Mouse (Mus musculus) lung, postnatal 14 days (tissue): ENCODE measurements around the gene Pinlyp.
"Not testable (repeated sequence)": the region's sequence is repeated elsewhere in the genome, so short reads cannot be mapped to it uniquely, and the experiment has no call there.

Experiments used
- DNase-seq: peaks from one replicate; pipeline ENCODE4 v3.0.0; 2021

Gene Pinlyp

DNA sequence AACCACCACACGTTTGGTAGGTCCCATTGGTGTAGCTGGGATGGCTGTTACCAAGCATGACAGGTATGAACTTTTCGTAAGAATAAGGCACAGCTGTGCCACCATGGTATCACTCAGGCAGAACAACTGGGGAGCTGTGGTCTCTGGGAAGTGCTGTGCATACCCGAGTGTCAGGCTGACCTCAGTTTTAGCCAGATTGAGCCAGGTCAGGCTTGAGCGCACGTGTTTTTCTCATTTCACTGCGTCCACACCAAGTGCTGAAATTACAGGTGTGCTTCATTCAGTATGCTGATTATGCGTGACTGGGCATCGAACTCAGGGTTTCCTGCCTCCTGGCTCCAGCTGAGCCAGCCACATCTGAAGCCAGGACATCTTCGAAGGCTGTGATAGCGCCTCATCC lies 9.9 kb upstream of the Pinlyp start:
- DNase-seq = no peak

DNA sequence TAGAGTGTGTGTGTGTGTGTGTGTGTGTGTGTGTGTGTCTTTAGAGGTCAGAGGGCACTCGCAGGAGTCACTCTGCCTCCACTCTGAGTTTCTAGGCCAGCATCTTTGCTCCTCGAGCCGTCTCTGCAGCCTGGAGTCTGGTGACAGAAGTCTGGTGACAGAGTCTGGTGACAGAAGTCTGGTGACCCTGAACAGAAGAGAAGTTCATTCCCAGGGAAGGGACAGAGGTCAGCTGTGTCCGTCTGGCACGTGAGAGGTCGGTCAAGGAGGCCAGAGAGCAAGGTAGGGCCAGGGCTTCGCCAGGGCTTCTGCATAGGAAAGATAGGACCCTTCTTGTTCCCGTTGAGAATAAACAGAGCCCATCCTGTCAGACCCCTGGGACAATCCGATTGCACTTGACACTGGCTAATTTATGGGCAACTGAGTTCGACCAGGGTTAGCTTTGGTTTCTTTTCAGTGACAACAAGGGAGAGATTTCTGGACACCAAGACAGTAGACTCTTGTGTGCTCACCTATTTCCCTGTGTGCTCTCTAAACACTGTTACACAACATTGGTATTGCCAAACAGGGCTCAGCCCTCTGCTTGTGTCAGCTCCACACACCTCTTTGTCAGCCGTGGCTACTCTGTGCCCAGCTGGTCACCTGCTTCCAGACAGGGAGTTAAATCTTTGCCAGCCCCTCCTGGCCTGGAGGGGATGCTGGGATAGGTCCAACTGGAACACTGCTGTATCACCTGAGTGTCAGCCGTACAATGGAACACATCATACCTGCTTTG lies 6.3 kb upstream of the Pinlyp start:
- DNase-seq = no peak

DNA sequence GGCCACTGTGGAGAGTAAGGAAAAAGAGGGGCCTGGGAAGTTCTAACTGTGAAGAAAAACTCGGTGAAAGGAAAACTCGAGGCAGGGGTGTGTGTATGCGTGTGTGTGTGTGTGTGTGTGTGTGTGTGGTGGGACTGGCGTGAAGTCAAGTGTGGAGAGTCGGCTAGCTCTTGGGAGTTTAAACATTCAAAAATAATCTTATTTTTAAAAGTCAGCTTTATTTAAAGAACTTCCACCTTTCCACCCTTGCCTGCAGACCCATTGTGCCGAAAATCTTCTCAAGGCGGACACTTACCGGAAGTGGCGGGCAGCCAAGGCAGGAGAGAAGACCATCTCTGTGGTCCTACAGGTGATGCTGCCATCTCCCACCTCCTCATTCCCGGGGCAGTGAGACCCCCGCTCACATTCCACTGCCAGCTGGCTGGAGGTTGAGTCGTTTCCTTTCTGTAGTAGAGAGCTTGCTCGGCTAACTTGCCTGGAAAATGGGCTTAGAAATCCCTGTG lies 1.7 kb upstream of the Pinlyp start:
- DNase-seq = no peak

DNA sequence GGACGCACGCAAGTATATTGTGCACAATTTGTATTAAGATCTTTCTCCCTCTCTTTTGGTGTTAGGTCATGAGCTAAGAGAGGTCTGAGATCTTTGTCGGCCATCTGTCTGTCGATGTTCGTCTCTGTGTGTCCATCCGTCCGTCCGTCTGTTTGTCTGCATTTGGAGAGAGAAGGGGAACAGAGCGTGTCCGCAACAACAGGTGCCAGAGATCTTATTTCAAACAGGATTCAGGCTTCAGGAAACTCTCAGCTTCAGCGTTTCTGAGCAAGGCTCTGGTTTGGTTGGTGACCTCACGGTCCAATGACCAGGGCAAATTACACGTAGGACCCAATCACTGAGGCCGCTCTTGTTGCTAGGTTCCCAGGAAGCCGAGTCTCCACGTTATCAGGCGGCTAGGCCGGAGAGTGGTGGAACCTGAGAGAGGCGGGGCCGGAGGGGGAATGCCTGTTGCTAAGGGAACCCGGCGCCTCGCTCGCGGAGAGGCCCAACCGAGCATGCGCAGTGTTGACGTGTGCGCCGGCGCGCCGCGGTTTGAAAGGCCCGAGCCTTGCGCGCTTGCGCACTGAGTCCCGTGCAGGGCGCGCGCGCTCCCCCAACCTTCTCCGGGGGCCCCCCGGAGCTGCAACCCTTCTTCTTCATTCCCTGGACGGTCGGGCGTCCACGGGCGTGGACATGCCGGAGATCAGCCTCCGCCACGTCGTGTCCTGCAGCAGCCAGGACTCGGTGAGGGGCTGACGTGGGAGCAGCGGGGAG lies 894 bp upstream of the Pinlyp start:
- DNase-seq = peak; percentile 99

DNA sequence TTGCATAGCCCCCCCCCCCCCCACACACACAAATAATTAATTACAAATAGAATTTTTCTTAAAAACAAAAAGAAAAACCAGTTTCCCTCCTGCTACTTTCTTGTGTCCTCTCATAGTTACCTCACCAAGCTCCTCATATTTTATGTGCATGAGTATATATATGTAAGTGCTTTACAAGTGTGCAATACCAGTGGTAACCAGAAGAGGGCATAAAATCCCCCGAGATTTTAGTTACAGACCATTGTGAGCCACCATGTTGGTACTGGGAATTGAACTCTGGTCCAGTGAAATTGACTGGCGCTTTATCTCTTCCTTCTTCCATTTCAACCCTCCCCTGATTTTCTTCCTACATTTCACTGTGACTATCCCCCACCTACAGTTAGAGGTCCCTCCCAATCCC lies 1.4 kb downstream of the Pinlyp start:
- DNase-seq = no peak

DNA sequence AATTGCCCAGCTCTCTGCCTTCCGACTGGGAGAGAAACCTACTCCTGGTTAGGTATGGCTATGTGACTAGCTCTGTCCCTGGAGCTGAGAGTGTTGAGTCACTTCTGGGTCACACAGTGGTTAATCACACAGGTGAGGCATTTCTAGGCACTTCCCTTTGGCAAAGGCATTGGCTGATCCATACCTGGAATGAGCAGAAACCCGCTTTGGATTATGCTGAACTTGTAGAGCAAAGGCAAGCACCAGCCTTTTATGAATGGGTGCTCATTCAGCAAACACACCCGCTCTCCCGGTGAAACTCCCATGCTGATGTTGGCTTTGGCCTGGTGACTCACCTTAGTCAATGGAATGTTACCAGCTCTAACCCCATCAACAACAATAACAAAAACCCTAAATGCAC lies 6.2 kb downstream of the Pinlyp start:
- DNase-seq = no peak

DNA sequence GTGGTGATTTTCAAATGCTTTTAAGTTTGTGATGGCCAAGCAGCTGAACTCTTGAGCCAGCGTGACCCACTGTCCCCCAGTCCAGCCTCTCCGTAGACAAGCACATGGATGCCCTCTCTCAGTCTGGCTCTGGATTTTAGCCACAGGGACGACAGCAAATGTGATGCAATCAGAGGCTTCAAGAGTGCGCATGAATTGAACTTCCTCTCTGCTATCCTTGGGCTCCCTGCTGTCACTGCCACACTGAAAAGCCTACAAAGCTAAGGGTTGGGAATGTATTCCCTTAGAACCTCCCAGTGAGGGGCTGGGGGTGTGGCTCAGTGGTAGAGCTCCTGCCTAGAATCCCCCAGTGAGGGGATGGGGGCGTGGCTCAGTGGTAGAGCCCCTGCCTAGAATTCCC lies 7.2 kb downstream of the Pinlyp start:
- DNase-seq = no peak

DNA sequence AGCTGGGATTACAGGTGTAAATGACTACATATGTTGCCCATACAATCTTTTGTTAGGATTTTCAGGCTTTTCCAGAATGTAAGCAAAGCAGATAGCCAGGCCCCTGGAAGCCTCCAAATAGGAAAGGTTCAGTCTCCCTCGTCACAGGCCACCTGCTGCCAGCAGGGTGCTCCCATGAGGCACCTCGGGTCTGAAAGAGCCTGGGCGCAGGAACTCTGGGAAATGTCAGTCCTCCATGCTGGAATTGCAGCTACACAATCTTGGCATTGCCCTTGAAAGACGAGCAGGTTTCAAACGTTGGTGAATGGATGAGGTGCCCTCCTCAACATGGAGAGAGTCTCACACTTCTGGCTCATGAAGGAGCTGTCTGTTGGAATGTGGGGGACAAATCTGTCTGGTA lies 7.8 kb downstream of the Pinlyp start:
- DNase-seq = no peak

DNA sequence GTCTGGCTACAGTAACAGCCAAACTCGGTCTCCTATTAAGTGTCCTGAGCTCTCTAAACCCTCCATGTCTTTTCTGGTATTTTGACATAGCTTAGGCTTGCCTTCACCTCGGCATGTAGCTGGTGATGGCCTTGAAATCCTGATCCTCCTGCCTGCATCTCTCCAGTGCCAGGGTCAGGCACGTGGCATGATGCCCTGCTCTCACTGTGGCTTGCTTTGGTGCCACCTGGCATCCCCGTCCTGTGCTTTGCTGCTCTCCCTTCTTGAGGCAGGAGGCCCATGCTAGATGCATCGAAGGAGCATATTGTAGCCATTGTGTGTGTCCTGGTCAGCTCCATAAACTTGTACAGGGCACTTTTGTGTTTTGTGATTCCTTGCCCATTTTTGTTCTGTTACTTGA lies 8.3 kb downstream of the Pinlyp start:
- DNase-seq = no peak

DNA sequence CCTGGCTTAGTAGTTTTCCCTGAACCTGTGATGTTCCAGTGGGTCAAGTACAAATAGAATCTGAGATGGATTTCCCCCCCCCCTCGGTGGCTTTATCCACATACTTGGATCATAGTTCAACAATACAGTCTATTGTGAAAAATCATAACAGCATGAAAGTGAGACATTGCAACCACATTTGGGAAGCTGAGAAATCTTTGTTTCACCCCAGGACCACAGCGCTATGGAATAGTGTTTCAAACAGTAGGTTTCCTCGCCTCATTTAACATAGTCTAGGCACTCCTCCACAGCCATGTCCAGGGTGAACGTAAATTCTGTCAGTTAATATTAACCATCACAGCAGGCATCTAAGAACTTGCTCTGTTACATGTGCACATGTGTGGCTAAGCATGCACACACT lies 8.8 kb downstream of the Pinlyp start:
- no peak for DNase-seq

DNA sequence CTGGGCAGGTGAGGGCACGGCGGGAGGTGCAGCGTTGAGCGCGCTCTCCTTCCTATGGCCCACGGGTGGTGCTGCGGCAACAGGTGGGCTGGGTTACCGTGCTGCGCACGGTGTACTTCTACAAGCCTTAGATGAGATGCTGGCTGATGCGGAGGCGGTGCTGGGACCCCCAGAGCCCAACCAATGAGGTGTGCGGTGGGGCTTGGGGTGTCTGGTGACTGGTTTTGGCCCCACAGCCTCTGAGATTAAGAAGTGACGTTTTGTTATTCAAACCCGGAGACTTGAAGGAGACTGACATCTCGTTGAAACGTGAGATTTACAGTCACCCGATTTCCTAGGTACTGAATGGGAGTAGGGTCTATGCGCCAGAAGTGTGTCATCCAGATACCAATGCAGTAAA lies 11.6 kb downstream of the Pinlyp start:
- no peak for DNase-seq

DNA sequence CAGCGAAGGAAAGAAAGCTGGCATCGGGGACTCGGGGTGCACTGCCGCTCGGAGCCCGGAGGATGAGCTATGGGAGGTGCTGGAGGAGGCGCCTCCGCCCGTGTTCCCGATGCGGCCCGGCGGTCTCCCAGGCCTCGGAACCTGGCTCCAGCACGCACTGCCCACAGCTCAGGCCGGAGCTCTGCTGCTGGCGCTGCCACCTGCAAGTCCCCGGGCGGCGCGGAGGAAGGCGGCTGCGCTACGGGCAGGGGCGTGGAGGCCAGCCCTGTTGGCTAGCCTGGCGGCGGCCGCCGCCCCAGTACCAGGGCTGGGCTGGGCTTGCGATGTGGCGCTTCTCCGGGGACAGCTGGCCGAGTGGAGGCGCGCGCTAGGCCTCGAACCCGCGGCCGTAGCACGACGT lies 12.1 kb downstream of the Pinlyp start:
- no peak for DNase-seq

DNA sequence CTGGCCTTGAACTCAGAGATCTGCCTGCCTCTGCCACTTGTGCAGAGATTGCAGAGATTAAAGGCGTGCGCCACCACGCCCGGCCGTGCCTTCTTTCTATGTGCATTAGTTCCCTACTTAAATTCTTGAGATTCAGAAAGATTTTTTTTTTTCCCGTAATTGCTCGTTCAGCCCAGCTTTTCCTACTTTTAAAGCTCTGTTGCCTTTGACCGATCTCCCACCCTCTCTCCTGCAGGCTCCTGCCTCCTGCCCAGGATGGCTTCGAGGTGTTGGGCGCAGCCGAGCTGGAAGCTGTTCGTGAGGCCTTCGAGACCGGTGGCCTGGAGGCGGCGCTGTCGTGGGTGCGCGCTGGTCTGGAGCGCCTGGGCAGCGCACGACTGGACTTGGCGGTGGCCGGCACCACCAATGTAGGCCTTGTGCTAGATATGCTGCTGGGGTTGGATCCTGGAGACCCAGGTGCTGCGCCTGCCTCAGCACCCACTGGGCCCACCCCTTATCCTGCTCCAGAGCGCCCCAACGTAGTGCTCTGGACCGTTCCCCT lies 12.8 kb downstream of the Pinlyp start:
- no peak for DNase-seq

DNA sequence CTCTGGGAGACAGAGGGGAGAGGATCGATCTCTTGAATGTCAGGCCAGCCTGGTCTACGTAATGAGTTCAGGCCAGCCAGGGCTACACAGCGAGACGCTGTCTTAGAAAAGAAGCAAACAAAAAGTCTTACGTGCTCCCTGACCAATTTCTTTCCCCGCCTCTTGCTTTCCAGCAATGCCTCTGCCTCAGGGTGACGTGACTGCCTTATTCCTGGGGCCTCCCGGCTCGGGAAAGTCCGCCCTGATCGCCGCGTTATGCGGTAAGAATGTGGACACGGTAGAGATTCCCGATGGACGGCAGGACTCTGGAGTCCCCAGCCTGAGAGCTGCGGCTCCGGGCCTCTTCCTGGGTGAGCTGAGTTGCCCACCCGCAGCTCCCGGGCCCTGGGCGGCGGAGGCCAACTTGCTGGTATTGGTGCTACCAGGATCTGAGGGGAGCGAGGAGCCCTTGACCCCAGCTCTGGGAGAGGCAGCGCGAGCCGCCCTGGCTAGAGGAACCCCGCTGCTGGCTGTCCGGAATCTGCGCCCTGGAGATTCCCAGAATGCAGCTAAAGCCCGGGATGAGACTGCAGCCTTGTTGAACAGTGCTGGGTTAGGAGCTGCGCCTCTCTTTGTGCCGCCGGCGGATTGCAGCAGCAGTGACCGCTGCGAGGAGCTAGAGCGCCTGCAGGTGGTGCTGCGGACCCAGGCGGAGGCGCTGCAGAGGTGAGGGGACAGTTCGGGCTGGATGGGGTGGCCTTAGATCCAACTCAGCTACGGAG lies 14.5 kb downstream of the Pinlyp start:
- peak; percentile 77 for DNase-seq

DNA sequence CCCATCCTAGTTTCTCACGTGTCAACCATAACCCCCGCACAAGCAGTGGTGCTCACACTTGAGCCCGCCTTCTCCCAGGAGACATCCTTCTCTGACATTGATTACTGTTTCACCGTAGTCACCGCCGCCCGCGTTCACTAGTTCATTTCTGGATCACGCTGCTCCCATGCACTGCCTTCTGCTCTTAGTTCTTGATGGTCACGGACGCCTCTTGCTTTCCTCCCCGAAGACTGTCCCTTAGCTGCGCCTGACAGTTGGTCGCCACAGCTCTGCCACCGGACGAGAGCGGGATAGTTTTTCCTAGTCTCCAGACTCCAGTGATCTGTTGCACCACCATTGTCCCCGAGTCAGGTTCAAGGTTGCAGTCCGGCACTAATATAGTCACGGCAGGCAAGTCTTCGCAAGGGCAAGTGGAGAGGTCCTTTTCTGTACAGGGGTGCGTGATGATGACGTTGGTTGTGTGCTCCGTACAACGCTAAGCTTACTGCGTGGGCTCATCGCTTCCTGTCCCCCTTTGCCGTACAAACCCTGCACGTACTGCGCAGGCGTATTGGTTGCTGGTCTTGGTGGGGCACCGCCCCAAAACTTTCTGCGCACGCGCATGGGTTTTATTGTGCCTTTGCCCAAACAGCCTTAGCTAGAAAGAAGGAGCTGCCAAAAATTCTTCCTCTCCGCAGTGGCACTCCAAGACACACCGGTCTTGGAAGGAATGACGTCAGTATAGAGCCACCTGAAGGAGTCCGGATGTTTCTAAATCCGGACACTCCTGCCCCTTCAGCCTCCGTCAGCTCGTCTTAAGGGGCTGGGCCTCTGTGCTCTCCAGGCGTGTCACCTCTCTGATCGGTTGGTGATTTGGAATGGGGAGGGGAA lies 15.6 kb downstream of the Pinlyp start, which contains the start of gene Irgq:
Irgq (plus strand) TSS at position 628 of the 870 bp plus-strand sequence.
- peak; percentile 99 for DNase-seq

DNA sequence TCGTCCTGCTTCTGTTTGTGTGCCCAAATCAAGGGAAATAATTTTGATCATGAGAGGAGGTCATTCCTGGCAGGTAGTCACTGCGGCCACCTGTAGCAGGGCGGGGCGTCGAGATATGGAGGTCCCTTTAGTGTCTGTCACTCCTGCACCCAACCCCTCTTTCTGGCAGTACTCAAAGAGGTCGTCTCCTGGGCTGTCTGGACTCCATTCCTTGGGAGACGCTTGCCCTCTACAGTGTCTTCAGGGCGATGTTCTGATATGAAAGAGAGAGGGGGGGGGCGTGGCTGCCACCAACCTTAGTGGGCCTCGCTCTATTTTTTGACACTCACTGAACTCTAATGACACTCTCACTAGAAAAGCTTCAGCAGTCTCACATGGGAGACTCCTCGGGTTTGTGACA lies 16.3 kb downstream of the Pinlyp start:
- DNase-seq = no peak

DNA sequence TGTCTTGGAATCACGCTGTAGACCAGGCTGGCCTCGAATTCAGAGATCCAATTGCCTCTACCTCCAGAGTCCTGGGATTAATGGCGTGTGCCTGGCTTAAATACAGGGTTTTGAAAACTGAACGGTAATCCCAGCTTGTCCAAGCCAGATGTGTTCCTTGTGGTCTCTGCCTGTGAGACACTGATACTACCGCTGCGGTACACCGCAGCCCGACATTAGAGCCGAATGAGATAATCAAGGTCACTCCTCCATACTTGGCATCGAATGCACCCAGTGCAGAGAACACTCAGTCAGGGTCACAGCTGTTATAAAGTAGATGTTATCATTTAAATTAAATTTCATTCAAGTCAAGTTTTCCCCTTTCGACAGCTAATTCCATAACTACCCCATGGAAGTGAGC lies 17.1 kb downstream of the Pinlyp start:
- no peak for DNase-seq

DNA sequence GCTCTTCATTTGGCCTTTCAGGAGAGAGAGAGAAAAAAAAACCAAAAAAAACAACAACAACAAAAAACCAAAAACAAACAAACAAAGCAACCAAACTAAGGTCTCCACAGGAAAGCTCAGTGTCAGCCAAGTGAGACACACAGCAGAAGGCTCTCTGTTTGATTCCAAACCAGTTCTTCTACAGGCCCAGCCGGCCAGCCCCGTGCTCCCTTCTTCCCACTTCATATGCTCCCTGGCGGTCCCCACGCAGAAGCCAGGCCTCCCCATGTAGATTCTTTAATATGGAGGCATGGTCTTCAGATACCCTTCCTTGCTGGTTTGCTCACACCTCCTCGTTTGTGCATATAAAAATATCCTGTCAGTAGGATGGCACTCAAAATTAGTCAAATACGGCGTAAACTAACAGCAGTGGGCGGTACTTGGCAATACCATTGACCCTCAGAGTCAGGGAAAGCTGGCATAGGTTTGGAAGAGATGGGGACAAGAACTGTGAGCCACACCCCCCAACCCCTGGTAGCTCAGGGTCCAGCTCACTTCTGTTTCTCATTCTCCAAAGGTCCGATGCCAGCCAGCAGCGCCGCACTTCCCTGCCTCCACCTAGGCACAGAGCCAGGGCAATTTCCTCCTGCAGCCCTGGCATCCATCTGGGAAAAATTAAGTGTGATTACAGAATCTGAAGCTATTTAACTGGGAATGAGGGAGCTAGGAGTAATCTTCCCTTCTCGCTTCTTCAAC lies 20.1 kb downstream of the Pinlyp start:
- DNase-seq = no peak

DNA sequence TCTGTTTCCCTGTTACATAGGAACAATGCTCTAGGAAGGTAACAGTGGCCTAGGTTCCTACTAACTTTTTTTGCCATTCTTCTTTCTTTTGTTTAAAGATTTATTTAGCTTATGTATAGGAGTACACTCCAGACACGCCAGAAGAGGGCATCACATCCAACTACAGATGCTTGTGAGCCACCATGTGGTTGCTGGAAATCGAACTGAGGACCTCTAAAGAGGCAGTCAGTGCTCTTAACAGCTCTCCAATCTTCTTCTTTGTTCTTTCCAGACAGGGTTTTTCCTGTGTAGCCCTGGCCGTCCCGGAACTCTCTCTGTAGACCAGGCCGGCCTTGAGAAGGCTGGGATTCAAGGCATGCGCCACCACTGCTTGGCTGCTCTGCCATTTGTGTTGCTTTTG lies 20.9 kb downstream of the Pinlyp start:
- DNase-seq = no peak

DNA sequence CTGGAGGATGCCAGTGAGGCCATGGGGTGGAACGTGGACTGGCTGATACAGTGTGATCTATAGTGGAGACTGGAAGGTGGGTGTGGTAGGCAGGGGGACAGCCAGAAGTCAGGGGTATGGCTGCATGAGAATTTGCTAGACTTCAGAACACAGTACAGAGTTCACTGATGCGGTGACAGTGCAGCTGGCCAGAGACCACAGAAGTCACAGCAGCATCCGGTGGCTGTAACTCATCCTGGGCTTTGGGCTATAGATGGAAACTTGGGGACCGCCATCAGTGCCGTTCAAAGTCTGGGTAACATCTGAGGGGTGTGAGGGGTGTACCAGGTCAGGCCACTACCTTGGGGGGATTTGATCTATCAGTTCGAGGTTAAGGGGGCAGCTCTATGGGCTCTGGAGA lies 22.2 kb downstream of the Pinlyp start:
- DNase-seq = no peak

DNA sequence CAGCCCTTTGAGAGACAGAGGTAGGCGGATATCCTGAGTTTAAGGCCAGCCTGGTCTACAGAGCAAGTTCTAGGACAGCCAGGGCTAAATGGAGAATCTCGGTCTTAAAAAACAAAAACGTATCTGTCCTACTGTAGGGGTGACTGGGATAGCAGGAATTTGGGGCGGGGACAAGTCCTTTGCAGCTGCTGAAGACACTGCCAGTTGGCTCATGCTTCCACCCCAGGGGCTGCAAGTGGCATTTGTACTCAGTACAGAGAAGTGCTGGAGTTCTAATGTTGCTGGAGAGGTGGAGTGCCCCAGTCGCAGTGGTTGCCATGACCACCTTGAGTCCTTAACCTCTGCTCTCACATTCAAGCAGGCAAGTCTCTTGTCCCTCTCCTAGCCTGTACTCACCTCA lies 23.1 kb downstream of the Pinlyp start:
- no peak for DNase-seq

DNA sequence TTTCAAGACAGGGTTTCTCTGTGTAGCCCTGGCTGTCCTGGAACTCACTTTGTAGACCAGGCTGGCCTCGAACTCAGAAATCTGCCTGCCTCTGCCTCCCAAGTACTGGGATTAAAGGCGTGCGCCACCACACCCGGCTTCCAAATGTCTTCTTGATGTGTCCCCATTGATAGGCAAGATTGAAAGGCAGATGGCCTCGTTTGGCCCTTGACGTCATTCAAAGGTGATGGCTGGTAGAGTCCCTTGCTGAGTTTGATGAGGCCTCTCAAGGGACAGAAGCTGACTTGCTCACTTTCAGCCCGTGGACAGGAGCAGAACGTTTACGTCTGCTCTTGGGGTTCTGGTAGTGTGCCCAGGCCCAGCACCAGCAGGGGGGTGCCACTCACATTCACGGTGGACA lies 25.9 kb downstream of the Pinlyp start:
- DNase-seq = not testable (repeated sequence)
